Mouse (Mus musculus): ENCODE measurements around the gene Tead1.

Tead1 gene

GRCm38 (mm10) chr7:112679171-112679512 is at the start of gene Tead1:
Gene Tead1 (plus strand): TSS chr7:112679318.
- peak; percentile 91 for DNase-seq

DNA sequence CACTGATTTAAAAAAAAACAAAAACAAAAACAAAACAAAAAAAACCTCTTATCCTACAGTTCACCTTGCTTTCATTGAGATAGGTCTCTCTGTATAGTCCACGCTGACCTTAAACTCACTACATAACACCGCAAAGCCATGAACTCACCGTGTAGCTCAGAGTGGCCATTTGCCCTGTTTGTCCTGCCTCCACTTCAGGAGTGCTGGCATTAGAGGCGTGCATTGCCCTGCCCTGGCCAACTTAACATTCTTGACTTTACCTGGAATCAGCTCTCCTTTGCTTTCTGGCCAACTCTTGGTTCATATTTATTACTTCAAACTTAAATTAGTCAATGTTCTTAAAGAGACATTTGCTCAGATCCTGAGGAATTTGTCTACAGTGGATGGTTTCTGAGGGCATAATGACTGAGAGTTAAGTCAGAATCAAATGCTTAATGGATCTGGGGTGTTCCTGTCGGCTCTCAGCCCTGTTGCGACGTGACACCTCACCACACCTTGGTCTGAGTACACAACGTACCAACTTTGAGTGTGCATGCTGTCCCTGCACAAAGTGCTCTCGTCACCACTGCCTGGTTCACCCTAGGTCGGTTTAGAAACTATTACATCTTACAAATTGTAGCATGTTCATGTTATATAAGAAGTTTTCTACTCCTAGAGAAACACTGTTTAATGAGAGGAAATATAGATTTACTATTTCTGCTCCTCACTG is 44.5 kb upstream of the Tead1 start:
- DNase-seq = no peak

GRCm38 (mm10) chr7:112635936-112636335 is 43.2 kb upstream of the Tead1 start:
- no peak for DNase-seq

GRCm38 (mm10) chr7:112643866-112644543 is 35.1 kb upstream of the Tead1 start:
- peak; percentile 15 for DNase-seq

- no peak for DNase-seq
These were observed 34.4 kb upstream of the Tead1 start for GRCm38 (mm10) chr7:112644701-112645100.

DNA sequence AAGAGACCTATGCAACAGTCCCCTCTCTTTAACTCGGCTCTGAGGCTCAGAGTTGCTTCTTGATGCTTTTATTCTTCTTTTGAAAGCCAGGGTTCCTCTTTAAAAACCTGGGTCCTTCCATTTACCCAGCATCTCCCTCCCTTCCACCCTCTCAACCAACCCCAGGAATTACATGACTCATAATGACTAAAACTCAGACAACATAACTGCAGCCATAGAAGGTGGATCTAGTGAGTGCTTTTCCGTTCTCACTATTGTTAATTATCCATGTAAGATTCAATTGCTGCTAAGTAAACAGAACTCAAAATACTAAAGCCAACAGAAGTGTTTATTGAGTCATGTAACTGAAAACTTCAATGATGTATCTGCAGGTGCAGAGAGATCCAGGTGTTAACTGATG is 33.4 kb upstream of the Tead1 start:
- no peak for DNase-seq

DNA sequence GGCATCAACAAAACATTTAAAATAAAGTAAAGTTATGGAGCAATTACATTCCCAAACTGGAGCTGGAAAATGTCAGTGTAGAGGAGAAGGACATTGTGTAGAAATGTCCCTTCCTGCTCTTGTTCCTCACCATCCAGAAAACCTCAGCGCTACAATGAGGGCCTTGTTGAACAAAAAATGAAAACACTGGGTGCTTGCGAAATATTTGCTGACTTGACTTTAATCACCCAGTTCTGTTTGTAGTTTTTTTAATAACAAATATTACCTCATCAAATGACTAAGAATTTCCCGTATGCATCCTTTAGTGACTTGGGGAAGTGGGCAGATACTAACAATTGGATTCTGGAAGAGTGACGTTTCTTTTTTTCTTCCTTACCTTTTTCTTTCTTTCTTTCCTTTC is 31.7 kb upstream of the Tead1 start:
- no peak for DNase-seq

GRCm38 (mm10) chr7:112656141-112656662 is 22.9 kb upstream of the Tead1 start:
- DNase-seq = no peak

GRCm38 (mm10) chr7:112658939-112659338 is 20.2 kb upstream of the Tead1 start:
- DNase-seq = no peak

- no peak for DNase-seq
These were observed 19.3 kb upstream of the Tead1 start for GRCm38 (mm10) chr7:112659816-112660215.

DNA sequence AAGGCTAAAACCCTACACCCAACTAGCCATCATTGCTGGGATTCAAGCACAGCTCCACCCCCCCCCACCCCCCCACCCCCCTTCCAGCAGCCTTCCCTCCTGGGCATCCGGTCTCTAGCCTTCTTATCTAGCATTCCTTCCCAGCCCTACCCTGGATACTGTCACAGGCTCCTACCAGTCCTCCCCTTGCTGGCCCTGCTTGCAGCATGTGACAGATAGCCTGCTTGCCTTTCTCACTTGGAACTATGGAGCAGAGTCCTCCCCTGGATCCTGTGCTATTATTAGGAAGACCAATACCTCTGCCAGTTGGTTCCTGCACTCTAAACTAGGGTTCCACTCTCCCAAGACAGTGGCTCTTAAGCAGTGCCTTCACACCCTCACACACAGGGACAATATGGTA is 18.8 kb upstream of the Tead1 start:
- DNase-seq = no peak

DNA sequence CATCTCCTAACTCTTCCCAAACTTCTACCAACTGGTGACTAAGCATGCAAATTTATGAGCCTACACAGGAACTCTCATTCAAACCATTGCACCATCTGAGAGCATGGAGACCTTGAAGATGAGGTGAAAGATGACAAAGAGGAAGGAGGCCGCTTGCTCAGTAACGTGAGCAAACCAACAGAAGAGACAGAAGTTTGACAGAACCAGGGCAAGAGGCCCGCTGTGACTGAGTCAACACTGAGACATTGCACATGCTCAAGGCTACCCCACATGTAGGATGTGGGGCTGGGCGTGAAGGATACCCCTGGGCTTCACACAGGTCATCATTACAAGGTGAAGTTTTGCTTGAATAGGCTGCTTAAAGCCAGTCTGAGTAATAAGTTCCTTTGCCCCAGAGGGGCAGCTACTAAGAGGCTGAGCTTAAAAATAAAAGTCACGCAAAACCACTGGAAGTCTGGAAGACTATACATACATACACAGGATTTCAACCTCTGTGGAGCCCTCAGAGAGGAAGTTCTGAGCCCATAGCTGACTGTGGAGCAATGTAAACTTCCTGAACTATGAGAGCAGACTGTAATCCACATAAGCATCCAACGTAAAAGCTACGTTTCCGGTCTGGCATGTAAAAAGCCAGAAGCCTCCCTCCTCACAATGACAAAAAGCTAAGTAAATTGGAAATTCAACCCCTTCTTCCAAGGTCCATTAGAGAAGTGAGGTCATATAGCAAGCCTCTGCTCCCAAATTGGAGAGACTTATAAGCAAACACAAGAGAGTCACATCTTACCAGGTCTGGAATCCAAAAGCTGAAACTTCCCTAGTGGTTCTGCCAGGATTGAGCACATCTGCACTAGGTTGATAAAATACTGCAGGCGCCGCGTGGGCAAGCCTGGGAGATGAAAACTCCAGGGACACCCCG is 16.5 kb upstream of the Tead1 start:
- DNase-seq = no peak

- DNase-seq = no peak
These were observed 15.7 kb upstream of the Tead1 start for GRCm38 (mm10) chr7:112663314-112663966.

GRCm38 (mm10) chr7:112669993-112670392 is 9.1 kb upstream of the Tead1 start:
- DNase-seq = no peak

GRCm38 (mm10) chr7:112678418-112679170 is 524 bp upstream of the Tead1 start:
- peak; percentile 20 for DNase-seq

DNA sequence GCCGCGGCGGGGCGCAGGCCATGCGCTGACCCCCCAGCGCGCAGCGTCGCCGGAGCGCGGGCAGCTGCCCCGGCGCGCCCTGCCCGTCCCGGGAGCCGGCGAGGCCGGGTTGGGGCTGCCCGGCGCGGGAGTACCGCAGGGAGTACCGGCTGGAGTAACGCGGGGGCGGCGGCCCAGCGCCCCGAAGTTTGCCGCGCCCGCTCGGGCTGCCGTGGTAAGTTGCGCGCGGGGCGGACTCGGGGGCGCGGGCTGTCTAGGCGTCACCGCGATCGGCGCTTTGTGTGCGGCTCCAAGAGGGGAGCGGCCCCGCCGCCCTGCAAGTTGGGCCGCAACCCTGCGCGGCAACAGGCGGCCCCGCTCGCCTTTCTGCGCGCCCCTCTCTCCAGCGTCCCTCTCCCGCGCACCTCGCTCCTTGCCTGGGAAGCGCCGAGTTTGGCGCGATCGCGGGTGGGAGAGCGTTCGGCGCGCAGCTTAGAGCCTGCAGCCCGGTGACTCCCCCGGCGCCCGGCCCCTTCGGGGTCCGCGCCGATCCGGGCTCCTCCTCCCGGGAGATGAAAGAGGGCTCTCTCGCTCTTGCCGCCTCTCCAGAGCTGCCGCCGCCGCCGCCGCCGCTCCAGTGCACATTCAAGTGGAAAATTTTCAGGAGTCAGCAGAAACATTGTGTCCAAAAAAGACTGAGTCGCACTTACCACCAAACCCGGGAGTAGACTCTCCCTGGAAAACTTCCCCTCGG is 561 bp downstream of the Tead1 start:
- DNase-seq = peak; percentile 52

DNA sequence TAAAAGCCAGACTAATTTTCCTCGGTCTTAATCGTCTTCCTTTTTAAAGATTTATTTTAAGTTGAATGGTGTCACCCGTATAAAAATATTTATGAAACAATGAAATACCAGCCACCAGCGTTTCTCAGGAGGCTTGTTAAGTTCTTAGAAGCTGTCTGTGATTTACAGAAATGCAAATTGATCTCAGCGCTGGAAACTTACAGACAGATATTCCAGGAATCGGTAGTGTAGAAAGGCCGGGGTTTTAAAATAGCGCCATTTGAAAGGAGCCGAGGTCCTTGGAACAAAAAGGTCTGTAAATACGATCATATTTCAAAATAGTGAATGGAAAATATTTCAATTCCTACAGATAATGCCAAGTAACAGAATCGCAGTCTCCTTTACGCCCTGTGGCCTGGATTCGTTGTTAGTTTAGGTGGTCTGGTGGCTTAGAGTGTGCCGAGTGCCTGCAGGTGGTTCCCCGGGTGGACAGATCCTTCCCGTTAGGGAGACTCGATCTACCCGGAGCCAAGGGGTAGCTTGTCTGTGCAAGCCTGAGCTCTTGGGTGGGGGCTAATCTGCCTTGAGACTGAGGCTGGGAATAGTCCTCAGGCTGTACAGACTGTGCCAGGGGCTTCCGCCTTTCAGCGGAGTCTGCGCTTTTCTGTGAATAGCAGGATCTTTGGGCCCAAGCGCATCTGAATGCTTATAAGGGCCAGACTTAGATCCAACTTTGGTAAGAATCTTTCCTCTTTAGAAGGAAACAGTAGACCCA is 1.6 kb downstream of the Tead1 start:
- peak; percentile 17 for DNase-seq

DNA sequence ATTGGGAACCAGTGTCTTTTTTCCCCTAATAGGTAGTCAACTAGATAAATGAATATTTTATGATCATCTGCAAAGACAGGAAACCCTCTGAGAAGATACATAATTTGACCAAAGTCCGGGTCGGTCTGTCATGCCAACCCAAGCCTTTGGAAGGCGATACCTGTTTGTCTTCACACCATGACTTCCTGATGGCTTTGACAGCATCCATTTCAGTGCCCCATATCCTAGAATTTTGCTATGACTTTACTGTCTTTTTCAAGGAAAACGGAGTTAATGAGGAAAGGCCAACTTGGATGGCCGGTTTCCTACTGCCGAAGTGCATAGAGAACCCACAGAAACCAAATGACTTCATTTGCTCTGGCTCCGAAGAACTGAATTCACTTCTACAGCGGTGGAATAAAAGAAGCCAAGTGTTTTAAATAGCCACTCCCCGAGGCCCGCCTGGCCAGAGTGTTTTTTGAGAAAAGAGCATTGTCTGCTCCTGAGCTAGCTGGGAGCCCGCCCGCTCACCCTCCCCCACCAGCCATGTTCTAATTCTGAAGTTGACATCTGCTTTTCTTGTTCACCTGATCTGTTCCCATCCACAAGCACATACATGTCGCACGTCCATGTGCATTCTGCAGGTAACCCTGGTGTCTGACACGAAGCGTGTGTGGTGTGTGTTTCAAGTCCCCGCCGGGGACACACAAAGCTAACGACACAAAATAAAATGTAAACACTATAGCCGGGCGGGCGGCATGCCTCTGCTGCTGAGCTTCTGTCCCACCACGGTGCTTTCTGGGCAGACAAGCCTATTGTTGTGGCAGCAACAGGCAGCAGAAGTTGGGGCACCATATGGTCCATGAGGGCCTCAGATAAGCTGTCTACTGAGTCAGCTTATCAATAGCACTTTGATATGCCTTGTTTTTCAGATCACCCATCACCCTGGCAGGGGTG is 5.8 kb downstream of the Tead1 start:
- no peak for DNase-seq

DNA sequence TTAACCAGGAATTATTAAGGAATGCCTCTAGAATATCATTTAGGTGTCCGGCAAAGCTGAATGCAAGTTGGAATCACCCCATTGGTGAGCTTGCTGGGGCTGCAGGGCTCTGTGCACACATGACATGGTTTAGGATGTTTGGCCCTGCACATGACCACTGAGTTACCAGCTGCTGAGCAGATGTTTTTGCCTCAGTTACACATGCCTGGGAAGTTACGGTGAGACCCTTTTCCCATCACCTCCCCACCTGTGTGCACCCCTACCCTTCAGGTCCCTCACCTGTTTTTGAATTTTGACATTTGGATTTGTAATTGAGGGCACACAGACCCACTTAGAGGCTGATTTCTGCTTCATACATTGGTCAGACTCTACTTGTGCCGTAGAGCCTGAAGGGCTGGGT is 6.9 kb downstream of the Tead1 start:
- DNase-seq = no peak

Data from cerebellum, adult 11 months (tissue).